Mouse (Mus musculus) lung, embryonic 15.5 days (tissue): ENCODE results near the gene Zfp318. TPM values are rescaled to one million over a fixed set of nuclear protein-coding genes. Genes with fewer than 3 reads are reported as not detected.

Experiments
- ATAC-seq: fragments of 200-750 bp; cut with Nextera tagmentation; 2 replicates; pipeline ENCODE4 v1.8.0; 2017; ENCODE audit warnings: moderate number of reproducible peaks, borderline replicate concordance; ENCODE audit not compliant: low FRiP score, low TSS enrichment; ENCODE audit errors: extremely low read depth
- H3K27ac ChIP-seq: fragments of 300-500 bp; sonication (generic); 2 replicates; pipeline ENCODE4 v1.5.1; 2015; ENCODE audit warnings: moderate library complexity, mild to moderate bottlenecking, inconsistent platforms
- H3K27me3 ChIP-seq: fragments of 300-500 bp; sonication (generic); 2 replicates; pipeline ENCODE4 v1.6.1; 2015; ENCODE audit warnings: inconsistent platforms
- H3K36me3 ChIP-seq: fragments of 300-500 bp; sonication (generic); 2 replicates; pipeline ENCODE4 v1.6.1; 2015; ENCODE audit warnings: inconsistent platforms
- H3K4me1 ChIP-seq: fragments of 300-500 bp; sonication (generic); 2 replicates; pipeline ENCODE4 v1.6.1; 2015; ENCODE audit warnings: inconsistent platforms
- H3K4me2 ChIP-seq: fragments of 300-500 bp; sonication (generic); 2 replicates; pipeline ENCODE4 v1.6.1; 2015; ENCODE audit warnings: inconsistent platforms, mild to moderate bottlenecking, moderate library complexity
- H3K4me3 ChIP-seq: fragments of 300-500 bp; sonication (generic); 2 replicates; pipeline ENCODE4 v1.5.1; 2015; ENCODE audit warnings: mild to moderate bottlenecking, inconsistent platforms
- H3K9ac ChIP-seq: fragments of 300-500 bp; sonication (generic); 2 replicates; pipeline ENCODE4 v1.6.1; 2015; ENCODE audit warnings: inconsistent platforms
- H3K9me3 ChIP-seq: fragments of 300-500 bp; sonication (generic); 2 replicates; pipeline ENCODE4 v1.6.1; 2016; ENCODE audit warnings: inconsistent platforms
- WGBS: fragments of 180-500 bp; shearing (Covaris S2); methylation state at CpG from one replicate; pipeline ENCODE4 v1.1.7; 2015; 5-methylcytosine and 5-hydroxymethylcytosine counted together
- polyA plus RNA-seq: library from polyadenylated mRNA; unstranded; fragments of >200 nt; fragmentation: Nextera tagmentation; extraction: Ambion mirVana; gene quantifications from 2 replicates; pipeline ENCODE4 v1.2.1, GENCODE M21; 2015

The Zfp318 gene
- polyA plus RNA-seq, 1 experiment from 2014 or later, result 9.8 TPM

- Histone ChIP-seq H3K36me3 (no peaks in the 10 kb centered on the region), H3K27me3 (peaks cover 57% of the 10 kb centered on the region), H3K4me2 (no peak overlapping the region)
Observed at GRCm38 (mm10) chr17:46453302-46453948, 69.9 kb downstream of the Zfp318 start.

DNA sequence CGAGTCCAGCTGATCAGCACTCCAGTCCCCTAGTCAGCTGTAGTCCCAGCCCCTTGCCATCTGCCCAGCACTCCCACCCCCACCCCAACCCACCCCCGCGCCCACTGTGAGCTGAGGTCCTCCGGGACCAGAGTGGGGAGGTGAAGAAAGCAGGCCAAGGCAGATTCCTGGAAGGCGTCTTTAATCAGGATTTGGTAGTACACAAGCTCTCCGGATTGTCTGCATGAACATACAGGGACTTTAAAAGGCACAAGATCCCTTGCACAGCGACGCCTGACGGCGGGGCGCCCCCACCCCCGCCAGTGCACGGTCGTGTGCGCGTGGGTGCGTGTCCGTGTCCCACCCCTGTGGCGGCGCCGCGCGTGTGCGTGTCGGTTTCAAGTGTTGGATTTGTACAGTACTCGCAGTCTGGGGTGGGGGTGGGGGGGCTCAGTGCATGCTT is 70.5 kb downstream of the Zfp318 start:
- 0 out of 2 replicates have a peak overlapping the region, but pooled peaks have one; percentile 9 for H3K9ac ChIP-seq
- no peak overlapping the region for H3K27ac ChIP-seq
- H3K4me1 ChIP-seq, result peaks cover 21% of the 10 kb centered on the region
- WGBS, result 3% methylated on average over 26 of the region's 26 CpGs
- ATAC-seq, result no peak
- peaks cover 62% of the 10 kb centered on the region for H3K27me3 ChIP-seq
- peak overlapping the region; percentile 37 for H3K4me3 ChIP-seq
- H3K4me2 ChIP-seq, result peak overlapping the region; percentile 80
- H3K36me3 ChIP-seq, result no peaks in the 10 kb centered on the region
- H3K9me3 ChIP-seq, result no peaks in the 10 kb centered on the region

More at GRCm38 (mm10) chr17:46453302-46453948, 69.9 kb downstream of the Zfp318 start:
- Histone ChIP-seq H3K27ac (no peak overlapping the region), H3K9me3 (no peaks in the 10 kb centered on the region), H3K4me1 (peaks cover 21% of the 10 kb centered on the region), H3K4me3 (no peak overlapping the region), H3K9ac (no peak overlapping the region)
- WGBS, result 7% methylated on average over 13 of the region's 13 CpGs
- ATAC-seq, result no peak

GRCm38 (mm10) chr17:46454539-46454938 is 71.0 kb downstream of the Zfp318 start:
- no peak for ATAC-seq
- no peaks in the 10 kb centered on the region for H3K9me3 ChIP-seq

GRCm38 (mm10) chr17:46455110-46455691 is 71.7 kb downstream of the Zfp318 start:
- Histone ChIP-seq H3K36me3 (no peaks in the 10 kb centered on the region), H3K4me2 (peak overlapping the region; percentile 80), H3K9ac (peak overlapping the region; percentile 23; the same call in 1 of the 2 replicates), H3K27ac (no peak overlapping the region), H3K4me1 (peaks cover 23% of the 10 kb centered on the region), H3K27me3 (peaks cover 74% of the 10 kb centered on the region), H3K4me3 (peak overlapping the region; percentile 37), H3K9me3 (no peaks in the 10 kb centered on the region)
- under 1% methylated on average over 33 of the region's 33 CpGs for WGBS
- peak; percentile 43; the same call in 1 of the 2 replicates for ATAC-seq

More at GRCm38 (mm10) chr17:46454539-46454938, 71.0 kb downstream of the Zfp318 start:
- Histone ChIP-seq H3K27ac (no peak overlapping the region), H3K36me3 (no peaks in the 10 kb centered on the region), H3K4me3 (peak overlapping the region; percentile 37), H3K9ac (no peak overlapping the region), H3K4me2 (peak overlapping the region; percentile 80), H3K27me3 (peaks cover 68% of the 10 kb centered on the region), H3K4me1 (peaks cover 21% of the 10 kb centered on the region)
- 1% methylated on average over 9 of the region's 9 CpGs for WGBS

- WGBS, result 11% methylated on average over 10 of the region's 10 CpGs
- Histone ChIP-seq H3K27me3 (peaks cover 91% of the 10 kb centered on the region), H3K4me3 (no peak overlapping the region), H3K9ac (no peak overlapping the region), H3K36me3 (no peaks in the 10 kb centered on the region), H3K4me1 (peaks cover 34% of the 10 kb centered on the region), H3K9me3 (no peaks in the 10 kb centered on the region), H3K27ac (no peak overlapping the region), H3K4me2 (no peak overlapping the region)
- ATAC-seq, result no peak
Observed at GRCm38 (mm10) chr17:46457791-46458190, 74.3 kb downstream of the Zfp318 start.

GRCm38 (mm10) chr17:46458439-46458838 is 74.9 kb downstream of the Zfp318 start:
- H3K4me1 ChIP-seq, result peaks cover 34% of the 10 kb centered on the region
- H3K9me3 ChIP-seq, result no peaks in the 10 kb centered on the region
- no peak for ATAC-seq
- 15% methylated on average over 3 of the region's 3 CpGs for WGBS
- H3K36me3 ChIP-seq, result no peaks in the 10 kb centered on the region
- H3K9ac ChIP-seq, result no peak overlapping the region
- no peak overlapping the region for H3K27ac ChIP-seq
- no peak overlapping the region for H3K4me2 ChIP-seq
- no peak overlapping the region for H3K4me3 ChIP-seq
- H3K27me3 ChIP-seq, result peaks cover 89% of the 10 kb centered on the region

DNA sequence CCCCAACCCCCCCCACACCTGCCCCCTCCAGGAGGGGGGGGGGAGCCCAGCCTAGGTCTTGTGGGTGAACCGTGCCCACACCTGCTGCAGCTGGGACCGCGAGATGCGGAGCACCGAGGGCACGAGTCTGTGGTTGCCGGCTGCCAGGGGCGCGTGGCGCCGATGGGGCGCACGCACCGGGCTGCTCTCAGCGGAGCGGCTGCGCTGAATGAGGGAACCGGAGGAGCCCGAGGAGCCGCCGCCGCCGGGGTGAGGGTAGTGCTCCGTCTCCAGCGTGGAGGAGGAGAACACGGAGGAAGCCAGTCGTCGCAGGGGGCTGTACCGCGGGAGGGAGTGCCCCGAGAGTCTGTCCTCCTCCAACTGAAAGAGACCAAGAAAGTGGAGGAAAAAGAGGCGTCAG is 77.1 kb downstream of the Zfp318 start:
- Histone ChIP-seq H3K36me3 (no peaks in the 10 kb centered on the region), H3K4me1 (peaks cover 16% of the 10 kb centered on the region), H3K4me2 (peak overlapping the region; percentile 73), H3K27ac (no peak overlapping the region), H3K4me3 (peak overlapping the region; percentile 36), H3K27me3 (peaks cover 67% of the 10 kb centered on the region), H3K9me3 (no peaks in the 10 kb centered on the region), H3K9ac (peak overlapping the region; percentile 29)
- no peak for ATAC-seq
- WGBS, result under 1% methylated on average over 32 of the region's 32 CpGs

DNA sequence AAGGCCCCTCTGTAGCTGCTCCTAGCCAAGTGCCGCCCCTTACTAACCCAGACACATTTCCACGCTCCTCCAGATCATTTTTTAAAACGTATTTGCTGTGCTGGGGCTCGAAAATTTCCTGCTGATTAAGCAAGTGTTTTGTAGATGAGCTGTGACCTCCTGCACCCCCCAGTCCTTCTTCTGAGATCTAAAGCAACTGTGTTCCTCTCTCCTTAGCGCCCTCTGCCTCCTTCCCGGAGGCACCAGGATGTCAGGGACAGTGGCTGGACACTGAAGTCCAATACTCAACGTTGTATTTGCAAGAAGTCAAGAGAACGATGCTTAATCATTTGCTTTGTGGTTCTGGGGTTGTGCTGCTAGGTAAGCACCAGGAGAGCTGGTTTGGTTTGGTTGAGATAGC is 77.8 kb downstream of the Zfp318 start:
- no peaks in the 10 kb centered on the region for H3K36me3 ChIP-seq
- H3K9me3 ChIP-seq, result no peaks in the 10 kb centered on the region
- H3K9ac ChIP-seq, result peak overlapping the region; percentile 29
- H3K27me3 ChIP-seq, result peaks cover 64% of the 10 kb centered on the region
- peak overlapping the region; percentile 36 for H3K4me3 ChIP-seq
- WGBS, result 4% methylated on average over 8 of the region's 8 CpGs
- H3K4me1 ChIP-seq, result peaks cover 13% of the 10 kb centered on the region
- H3K27ac ChIP-seq, result no peak overlapping the region
- no peak for ATAC-seq
- H3K4me2 ChIP-seq, result peak overlapping the region; percentile 73

- Histone ChIP-seq H3K9me3 (no peaks in the 10 kb centered on the region), H3K27ac (no peak overlapping the region), H3K4me3 (no peak overlapping the region), H3K9ac (no peak overlapping the region), H3K4me2 (no peak overlapping the region), H3K4me1 (peaks cover 13% of the 10 kb centered on the region), H3K36me3 (no peaks in the 10 kb centered on the region), H3K27me3 (peaks cover 58% of the 10 kb centered on the region)
- WGBS, result 70% methylated on average over 5 of the region's 5 CpGs
- no peak for ATAC-seq
Observed at GRCm38 (mm10) chr17:46462226-46462625, 78.7 kb downstream of the Zfp318 start.

DNA sequence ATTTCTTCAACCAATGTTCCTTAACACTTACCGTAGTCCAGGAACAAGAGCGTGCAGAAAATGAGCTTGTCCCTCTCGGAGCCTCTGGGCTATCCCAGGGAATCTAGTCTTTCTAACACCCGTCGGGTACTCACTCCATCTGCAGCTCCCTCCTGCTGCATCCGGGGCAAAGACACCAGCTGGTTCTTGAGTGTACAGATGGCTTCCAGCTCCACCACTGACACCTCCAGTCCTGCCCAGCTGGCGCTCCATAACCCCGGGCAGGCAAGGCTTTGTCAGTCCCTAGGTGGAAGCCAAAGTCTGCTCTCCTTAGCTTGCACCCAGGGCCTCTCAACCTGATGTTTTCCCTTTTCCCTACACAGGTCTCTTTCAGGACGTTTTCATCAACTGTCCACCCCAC is 84.3 kb downstream of the Zfp318 start:
- Histone ChIP-seq H3K36me3 (no peaks in the 10 kb centered on the region), H3K9ac (no peak overlapping the region), H3K27me3 (peaks cover 7% of the 10 kb centered on the region), H3K4me1 (no peaks in the 10 kb centered on the region), H3K4me3 (no peak overlapping the region), H3K27ac (no peak overlapping the region), H3K9me3 (no peaks in the 10 kb centered on the region), H3K4me2 (no peak overlapping the region)
- ATAC-seq, result no peak
- WGBS, result 56% methylated on average over 9 of the region's 9 CpGs
